Mouse (Mus musculus) E14TG2a.4 (cell line): ENCODE measurements around the gene Rgsl1.

ENCODE experiments used
- CTCF ChIP-seq: conservative IDR thresholded peaks from 2 replicates; pipeline ENCODE4 v1.5.1; 2014; ENCODE audit warnings: low read length
- POU5F1 ChIP-seq: IDR thresholded peaks from 2 replicates; pipeline ENCODE4 v1.6.1; 2014; ENCODE audit warnings: low read length, borderline replicate concordance

- TF ChIP-seq CTCF, result no peak
- TF ChIP-seq POU5F1, result no peak
Observed at GRCm38 (mm10) chr1:153844042-153844441, at the start of gene Rgsl1.
